Mouse (Mus musculus): Measurements from ENCODE around the gene Timm44. TPM values are rescaled to one million over a fixed set of nuclear protein-coding genes. Genes with fewer than 3 reads are reported as not detected.
A peak's percentile ranks its signal among the peaks of the same experiment; 100 is the strongest.

Gene Timm44
- polyA plus RNA-seq, 1 experiment, result 65.2 TPM

- H3K4me1 ChIP-seq (ENCODE audit: control insufficient read depth, insufficient read depth, insufficient read length, low read length), result no peaks in the 10 kb centered on the region
- H3K4me3 ChIP-seq (ENCODE audit: low read depth, low read length), result no peak overlapping the region
- H3K27me3 ChIP-seq (ENCODE audit: control insufficient read depth, insufficient read depth, low read length), result no peaks in the 10 kb centered on the region
- H3K36me3 ChIP-seq (ENCODE audit: control insufficient read depth, insufficient read depth, low read length), result peaks cover 67% of the 10 kb centered on the region
- TF ChIP-seq POLR2A (IDR thresholded peaks at IDR 0.05; ENCODE audit: low read depth, low read length), result no peak
- no peak for TF ChIP-seq CTCF (IDR thresholded peaks at IDR 0.05; ENCODE audit: extremely low read depth, insufficient read length, insufficient replicate concordance, low read depth, low read length)
- H3K27ac ChIP-seq (ENCODE audit: insufficient read depth, low read depth, low read length), result no peak overlapping the region
- 92% methylated on average over 15 of the region's 15 CpGs for WGBS
Observed at GRCm38 (mm10) chr8:4265160-4265914, 10.4 kb downstream of the Timm44 start.

GRCm38 (mm10) chr8:4263105-4263791 is 12.5 kb downstream of the Timm44 start:
- no peak overlapping the region for H3K4me3 ChIP-seq (ENCODE audit: low read depth, low read length)
- H3K27ac ChIP-seq (ENCODE audit: insufficient read depth, low read depth, low read length), result no peak overlapping the region
- peaks cover 61% of the 10 kb centered on the region for H3K36me3 ChIP-seq (ENCODE audit: control insufficient read depth, insufficient read depth, low read length)
- no peaks in the 10 kb centered on the region for H3K27me3 ChIP-seq (ENCODE audit: control insufficient read depth, insufficient read depth, low read length)
- no peak for TF ChIP-seq CTCF (IDR thresholded peaks at IDR 0.05; ENCODE audit: extremely low read depth, insufficient read length, insufficient replicate concordance, low read depth, low read length)
- TF ChIP-seq POLR2A (IDR thresholded peaks at IDR 0.05; ENCODE audit: low read depth, low read length), result no peak
- H3K4me1 ChIP-seq (ENCODE audit: control insufficient read depth, insufficient read depth, insufficient read length, low read length), result peaks cover 12% of the 10 kb centered on the region
- WGBS, result 79% methylated on average over 8 of the region's 8 CpGs

- no peak for TF ChIP-seq POLR2A (IDR thresholded peaks at IDR 0.05; ENCODE audit: low read depth, low read length)
- no peak for TF ChIP-seq CTCF (IDR thresholded peaks at IDR 0.05; ENCODE audit: extremely low read depth, insufficient read length, insufficient replicate concordance, low read depth, low read length)
- peaks cover 14% of the 10 kb centered on the region for H3K4me1 ChIP-seq (ENCODE audit: control insufficient read depth, insufficient read depth, insufficient read length, low read length)
- 90% methylated on average over 4 of the region's 4 CpGs for WGBS
- peaks cover 34% of the 10 kb centered on the region for H3K36me3 ChIP-seq (ENCODE audit: control insufficient read depth, insufficient read depth, low read length)
- H3K27me3 ChIP-seq (ENCODE audit: control insufficient read depth, insufficient read depth, low read length), result no peaks in the 10 kb centered on the region
- H3K4me3 ChIP-seq (ENCODE audit: low read depth, low read length), result no peak overlapping the region
- no peak overlapping the region for H3K27ac ChIP-seq (ENCODE audit: insufficient read depth, low read depth, low read length)
Observed at GRCm38 (mm10) chr8:4259805-4260170, 15.9 kb downstream of the Timm44 start.

- Histone ChIP-seq H3K36me3 (ENCODE audit: control insufficient read depth, insufficient read depth, low read length) (peaks cover 32% of the 10 kb centered on the region), H3K4me3 (ENCODE audit: low read depth, low read length) (peak within 1 kb of the TSS; percentile 61), H3K27ac (ENCODE audit: insufficient read depth, low read depth, low read length) (no peak within 1 kb of the TSS), H3K4me1 (ENCODE audit: control insufficient read depth, insufficient read depth, insufficient read length, low read length) (peaks cover 14% of the 10 kb centered on the region), H3K27me3 (ENCODE audit: control insufficient read depth, insufficient read depth, low read length) (no peaks in the 10 kb centered on the region)
- 9% methylated on average over 33 of the region's 33 CpGs for WGBS
- no peak; the same call in 1 of the 2 replicates for TF ChIP-seq POLR2A (IDR thresholded peaks at IDR 0.05; ENCODE audit: low read depth, low read length)
- TF ChIP-seq CTCF (IDR thresholded peaks at IDR 0.05; ENCODE audit: extremely low read depth, insufficient read length, insufficient replicate concordance, low read depth, low read length), result no peak
Observed at GRCm38 (mm10) chr8:4259125-4259804, 16.4 kb downstream of the Timm44 start, which contains the start of gene Ctxn1. Gene Ctxn1 (minus strand): TSS chr8:4259274.

GRCm38 (mm10) chr8:4258678-4259077 is 17.0 kb downstream of the Timm44 start:
- no peak for TF ChIP-seq POLR2A (IDR thresholded peaks at IDR 0.05; ENCODE audit: low read depth, low read length)
- no peak for TF ChIP-seq CTCF (IDR thresholded peaks at IDR 0.05; ENCODE audit: extremely low read depth, insufficient read length, insufficient replicate concordance, low read depth, low read length)
- H3K27ac ChIP-seq (ENCODE audit: insufficient read depth, low read depth, low read length), result no peak overlapping the region
- H3K27me3 ChIP-seq (ENCODE audit: control insufficient read depth, insufficient read depth, low read length), result no peaks in the 10 kb centered on the region
- peaks cover 18% of the 10 kb centered on the region for H3K4me1 ChIP-seq (ENCODE audit: control insufficient read depth, insufficient read depth, insufficient read length, low read length)
- under 1% methylated on average over 32 of the region's 32 CpGs for WGBS
- peak overlapping the region; percentile 61 for H3K4me3 ChIP-seq (ENCODE audit: low read depth, low read length)
- H3K36me3 ChIP-seq (ENCODE audit: control insufficient read depth, insufficient read depth, low read length), result peaks cover 28% of the 10 kb centered on the region

GRCm38 (mm10) chr8:4258233-4258632 is 17.5 kb downstream of the Timm44 start:
- peaks cover 21% of the 10 kb centered on the region for H3K4me1 ChIP-seq (ENCODE audit: control insufficient read depth, insufficient read depth, insufficient read length, low read length)
- TF ChIP-seq POLR2A (IDR thresholded peaks at IDR 0.05; ENCODE audit: low read depth, low read length) (no peak), CTCF (IDR thresholded peaks at IDR 0.05; ENCODE audit: extremely low read depth, insufficient read length, insufficient replicate concordance, low read depth, low read length) (peak; percentile 66; the same call in 1 of the 2 replicates)
- no peak overlapping the region for H3K27ac ChIP-seq (ENCODE audit: insufficient read depth, low read depth, low read length)
- no peaks in the 10 kb centered on the region for H3K27me3 ChIP-seq (ENCODE audit: control insufficient read depth, insufficient read depth, low read length)
- peak overlapping the region; percentile 61 for H3K4me3 ChIP-seq (ENCODE audit: low read depth, low read length)
- peaks cover 26% of the 10 kb centered on the region for H3K36me3 ChIP-seq (ENCODE audit: control insufficient read depth, insufficient read depth, low read length)
- 4% methylated on average over 35 of the region's 35 CpGs for WGBS

- Histone ChIP-seq H3K36me3 (ENCODE audit: control insufficient read depth, insufficient read depth, low read length) (peaks cover 20% of the 10 kb centered on the region), H3K27ac (ENCODE audit: insufficient read depth, low read depth, low read length) (no peak overlapping the region), H3K4me3 (ENCODE audit: low read depth, low read length) (no peak overlapping the region), H3K4me1 (ENCODE audit: control insufficient read depth, insufficient read depth, insufficient read length, low read length) (peaks cover 23% of the 10 kb centered on the region), H3K27me3 (ENCODE audit: control insufficient read depth, insufficient read depth, low read length) (no peaks in the 10 kb centered on the region)
- WGBS, result 86% methylated on average over 4 of the region's 4 CpGs
- TF ChIP-seq POLR2A (IDR thresholded peaks at IDR 0.05; ENCODE audit: low read depth, low read length), result no peak
- TF ChIP-seq CTCF (IDR thresholded peaks at IDR 0.05; ENCODE audit: extremely low read depth, insufficient read length, insufficient replicate concordance, low read depth, low read length), result no peak
Observed at GRCm38 (mm10) chr8:4257350-4257749, 18.4 kb downstream of the Timm44 start.
